Mouse (Mus musculus): ENCODE measurements around the gene Gm13283. TPM values are rescaled to one million over a fixed set of nuclear protein-coding genes. Genes with fewer than 3 reads are reported as not detected.
"Not testable (repeated sequence)": the region's sequence is repeated elsewhere in the genome, so short reads cannot be mapped to it uniquely, and the experiment has no call there.

Gene Gm13283
- polyA plus RNA-seq, 1 experiment from 2014 or later, result 0.36 TPM

GRCm38 (mm10) chr4:88744207-88744606 lies 15.7 kb upstream of the Gm13283 start:
- H3K27ac ChIP-seq, result no peak overlapping the region
- H3K9me3 ChIP-seq, result no peaks in the 10 kb centered on the region
- H3K4me1 ChIP-seq, result no peaks in the 10 kb centered on the region
- H3K36me3 ChIP-seq, result no peaks in the 10 kb centered on the region
- no peaks in the 10 kb centered on the region for H3K27me3 ChIP-seq (ENCODE audit: insufficient read depth, poor library complexity, severe bottlenecking)
- 68% methylated on average over 3 of the region's 3 CpGs for WGBS
- no peak overlapping the region for H3K4me3 ChIP-seq
- DNase-seq (ENCODE audit: low spot score), result no peak

DNA sequence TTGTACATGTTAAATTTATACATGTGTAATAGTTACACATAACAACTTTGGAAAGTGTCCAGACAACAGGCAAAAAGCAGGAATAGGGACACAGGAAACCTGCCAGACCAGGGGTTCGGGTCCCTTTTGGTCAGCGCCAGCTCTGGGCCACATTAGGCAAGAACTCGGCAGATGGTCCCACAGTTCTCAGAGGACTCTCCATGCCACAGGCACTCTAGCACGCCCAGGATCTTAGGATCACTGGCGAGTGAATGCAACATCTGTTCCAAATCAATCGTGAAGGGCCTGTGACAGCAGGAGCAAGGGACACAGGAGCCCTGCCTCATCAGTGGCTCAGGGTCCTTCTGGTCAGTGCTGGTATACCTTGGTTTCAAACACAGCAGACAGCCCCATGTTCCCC lies 10.0 kb upstream of the Gm13283 start:
- no peak overlapping the region for H3K4me3 ChIP-seq
- H3K4me1 ChIP-seq, result no peaks in the 10 kb centered on the region
- H3K36me3 ChIP-seq, result no peaks in the 10 kb centered on the region
- DNase-seq (ENCODE audit: low spot score), result no peak
- no peaks in the 10 kb centered on the region for H3K27me3 ChIP-seq (ENCODE audit: insufficient read depth, poor library complexity, severe bottlenecking)
- H3K9me3 ChIP-seq, result no peaks in the 10 kb centered on the region
- no peak overlapping the region for H3K27ac ChIP-seq
- WGBS, result 56% methylated on average over 6 of the region's 6 CpGs

GRCm38 (mm10) chr4:88754818-88755340 lies 5.0 kb upstream of the Gm13283 start, which contains the start of gene Gm13271:
TSS of gene Gm13271 (plus strand) at chr4:88754868.
- WGBS, result 63% methylated on average over 15 of the region's 15 CpGs
- H3K4me1 ChIP-seq; DNase-seq (ENCODE audit: low spot score); H3K36me3 ChIP-seq; H3K9me3 ChIP-seq; H3K4me3 ChIP-seq; H3K27ac ChIP-seq; H3K27me3 ChIP-seq (ENCODE audit: insufficient read depth, poor library complexity, severe bottlenecking): not testable (repeated sequence)

- Histone ChIP-seq H3K4me3 (peak overlapping the region; percentile 64), H3K27ac (peak overlapping the region; percentile 88)
- H3K36me3 ChIP-seq; H3K4me1 ChIP-seq; H3K27me3 ChIP-seq (ENCODE audit: insufficient read depth, poor library complexity, severe bottlenecking); H3K9me3 ChIP-seq: not testable (repeated sequence)
- WGBS, result 11% methylated on average over 29 of the region's 31 CpGs
- DNase-seq (ENCODE audit: low spot score), result peak; percentile 78
Observed at GRCm38 (mm10) chr4:88756581-88757513, 3.1 kb upstream of the Gm13283 start.

GRCm38 (mm10) chr4:88757628-88758031 lies 2.3 kb upstream of the Gm13283 start:
- Histone ChIP-seq H3K4me3 (peak overlapping the region; percentile 64), H3K27ac (peak overlapping the region; percentile 88)
- peak; percentile 93 for DNase-seq (ENCODE audit: low spot score)
- H3K4me1 ChIP-seq; H3K9me3 ChIP-seq; H3K36me3 ChIP-seq; H3K27me3 ChIP-seq (ENCODE audit: insufficient read depth, poor library complexity, severe bottlenecking): not testable (repeated sequence)
- 1% methylated on average over 20 of the region's 21 CpGs for whole genome bisulfite sequencing

- WGBS, result 79% methylated on average over 9 of the region's 9 CpGs
- H3K4me3 ChIP-seq; H3K36me3 ChIP-seq; DNase-seq (ENCODE audit: low spot score); H3K27ac ChIP-seq; H3K9me3 ChIP-seq; H3K27me3 ChIP-seq (ENCODE audit: insufficient read depth, poor library complexity, severe bottlenecking); H3K4me1 ChIP-seq: not testable (repeated sequence)
Observed at GRCm38 (mm10) chr4:88758751-88759150, 1.2 kb upstream of the Gm13283 start.

DNA sequence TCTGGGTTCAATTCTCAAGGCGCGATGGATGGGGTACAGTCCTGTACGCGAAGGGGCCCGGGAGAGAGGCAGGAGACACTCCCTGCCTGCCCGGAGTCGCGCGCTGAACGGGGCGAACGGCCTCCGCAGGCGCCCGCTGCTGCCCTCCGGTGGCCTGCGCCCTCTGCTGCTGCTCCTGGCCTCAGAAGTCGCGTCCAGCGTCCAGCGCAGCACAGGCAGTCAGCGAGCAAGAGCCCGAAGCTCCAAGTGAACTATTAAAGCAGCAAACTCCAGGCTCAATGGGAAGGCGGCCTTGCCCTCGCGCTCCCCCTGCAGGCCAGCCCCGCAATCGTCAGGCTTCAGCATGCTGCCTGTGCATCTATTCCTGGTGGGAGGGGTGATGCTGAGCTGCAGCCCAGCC lies 512 bp downstream of the Gm13283 start:
- H3K4me1 ChIP-seq; H3K27me3 ChIP-seq (ENCODE audit: insufficient read depth, poor library complexity, severe bottlenecking); H3K36me3 ChIP-seq; H3K27ac ChIP-seq; H3K9me3 ChIP-seq: not testable (repeated sequence)
- peak overlapping the region; percentile 44 for H3K4me3 ChIP-seq
- peak; percentile 83 for DNase-seq (ENCODE audit: low spot score)
- under 1% methylated on average over 23 of the region's 28 CpGs for WGBS

GRCm38 (mm10) chr4:88761776-88762175 lies 1.9 kb downstream of the Gm13283 start:
- WGBS, result 64% methylated on average over 6 of the region's 8 CpGs
- not testable (repeated sequence) for H3K27ac ChIP-seq; H3K9me3 ChIP-seq; H3K27me3 ChIP-seq (ENCODE audit: insufficient read depth, poor library complexity, severe bottlenecking); H3K4me3 ChIP-seq; H3K4me1 ChIP-seq; DNase-seq (ENCODE audit: low spot score); H3K36me3 ChIP-seq

DNA sequence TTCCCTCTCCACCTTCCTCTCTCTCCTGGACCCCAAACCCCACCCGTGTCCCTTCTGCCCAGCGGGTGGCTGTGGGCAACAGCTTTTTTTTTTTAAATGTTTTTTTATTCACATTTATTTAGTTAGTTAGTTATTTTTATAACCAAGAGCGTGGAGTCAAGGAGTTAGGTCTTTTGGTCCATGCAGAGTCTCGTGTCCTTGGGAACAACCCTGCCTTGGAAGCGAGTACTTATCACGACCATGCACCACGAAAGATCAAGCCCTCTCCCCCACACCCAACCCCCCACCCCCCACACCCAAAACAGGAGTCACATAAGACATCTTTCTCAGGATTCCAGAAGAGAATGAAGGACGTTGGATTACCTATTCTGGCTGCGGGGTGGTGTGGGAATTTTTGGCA lies 2.4 kb downstream of the Gm13283 start:
- not testable (repeated sequence) for H3K4me1 ChIP-seq; H3K27ac ChIP-seq; DNase-seq (ENCODE audit: low spot score); H3K27me3 ChIP-seq (ENCODE audit: insufficient read depth, poor library complexity, severe bottlenecking); H3K4me3 ChIP-seq; H3K36me3 ChIP-seq; H3K9me3 ChIP-seq
- WGBS, result 39% methylated on average over 9 of the region's 9 CpGs

DNA sequence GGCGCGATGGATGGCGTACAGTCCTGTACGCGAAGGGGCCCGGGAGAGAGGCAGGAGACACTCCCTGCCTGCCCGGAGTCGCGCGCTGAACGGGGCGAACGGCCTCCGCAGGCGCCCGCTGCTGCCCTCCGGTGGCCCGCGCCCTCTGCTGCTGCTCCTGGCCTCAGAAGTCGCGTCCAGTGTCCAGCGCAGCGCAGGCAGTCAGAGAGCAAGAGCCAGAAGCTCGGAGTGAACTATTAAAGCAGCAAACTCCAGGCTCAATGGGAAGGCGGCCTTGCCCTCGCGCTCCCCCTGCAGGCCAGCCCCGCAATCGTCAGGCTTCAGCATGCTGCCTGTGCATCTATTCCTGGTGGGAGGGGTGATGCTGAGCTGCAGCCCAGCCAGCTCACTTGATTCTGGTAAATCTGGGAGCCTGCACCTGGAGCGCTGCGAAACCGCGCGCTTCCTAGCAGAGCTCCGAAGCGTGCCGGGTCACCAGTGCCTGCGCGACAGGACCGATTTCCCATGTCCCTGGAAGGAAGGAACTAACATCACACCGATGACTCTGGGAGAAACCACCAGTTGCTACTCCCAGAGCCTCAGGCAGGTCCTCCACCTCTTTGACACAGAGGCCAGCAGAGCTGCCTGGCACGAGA lies 3.6 kb downstream of the Gm13283 start:
- peak; percentile 88 for DNase-seq (ENCODE audit: low spot score)
- not testable (repeated sequence) for H3K36me3 ChIP-seq; H3K9me3 ChIP-seq; H3K4me1 ChIP-seq; H3K27ac ChIP-seq; H3K27me3 ChIP-seq (ENCODE audit: insufficient read depth, poor library complexity, severe bottlenecking)
- H3K4me3 ChIP-seq, result peak overlapping the region; percentile 40
- WGBS, result 3% methylated on average over 41 of the region's 42 CpGs

GRCm38 (mm10) chr4:88773534-88773933 lies 13.6 kb downstream of the Gm13283 start, which contains the start of gene Gm13290:
TSS of gene Gm13290 (plus strand) at chr4:88773834.
- not testable (repeated sequence) for H3K27me3 ChIP-seq (ENCODE audit: insufficient read depth, poor library complexity, severe bottlenecking); H3K27ac ChIP-seq; H3K9me3 ChIP-seq; DNase-seq (ENCODE audit: low spot score); H3K36me3 ChIP-seq; H3K4me1 ChIP-seq; H3K4me3 ChIP-seq
- no CpG with 5 or more reads among the region's 32 CpGs for WGBS

DNA sequence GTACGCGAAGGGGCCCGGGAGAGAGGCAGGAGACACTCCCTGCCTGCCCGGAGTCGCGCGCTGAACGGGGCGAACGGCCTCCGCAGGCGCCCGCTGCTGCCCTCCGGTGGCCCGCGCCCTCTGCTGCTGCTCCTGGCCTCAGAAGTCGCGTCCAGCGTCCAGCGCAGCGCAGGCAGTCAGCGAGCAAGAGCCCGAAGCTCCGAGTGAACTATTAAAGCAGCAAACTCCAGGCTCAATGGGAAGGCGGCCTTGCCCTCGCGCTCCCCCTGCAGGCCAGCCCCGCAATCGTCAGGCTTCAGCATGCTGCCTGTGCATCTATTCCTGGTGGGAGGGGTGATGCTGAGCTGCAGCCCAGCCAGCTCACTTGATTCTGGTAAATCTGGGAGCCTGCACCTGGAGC lies 16.7 kb downstream of the Gm13283 start, which contains the start of gene Gm13289:
Gm13289 (plus strand) TSS at position 301 of the 400 bp plus-strand sequence.
- H3K27me3 ChIP-seq (ENCODE audit: insufficient read depth, poor library complexity, severe bottlenecking); H3K4me3 ChIP-seq: not testable (repeated sequence)
- whole genome bisulfite sequencing, result no CpG with 5 or more reads among the region's 29 CpGs

DNA sequence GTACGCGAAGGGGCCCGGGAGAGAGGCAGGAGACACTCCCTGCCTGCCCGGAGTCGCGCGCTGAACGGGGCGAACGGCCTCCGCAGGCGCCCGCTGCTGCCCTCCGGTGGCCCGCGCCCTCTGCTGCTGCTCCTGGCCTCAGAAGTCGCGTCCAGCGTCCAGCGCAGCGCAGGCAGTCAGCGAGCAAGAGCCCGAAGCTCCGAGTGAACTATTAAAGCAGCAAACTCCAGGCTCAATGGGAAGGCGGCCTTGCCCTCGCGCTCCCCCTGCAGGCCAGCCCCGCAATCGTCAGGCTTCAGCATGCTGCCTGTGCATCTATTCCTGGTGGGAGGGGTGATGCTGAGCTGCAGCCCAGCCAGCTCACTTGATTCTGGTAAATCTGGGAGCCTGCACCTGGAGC lies 19.6 kb downstream of the Gm13283 start, which contains the start of gene Gm13272:
Gm13272 (plus strand) TSS at position 301 of the 400 bp plus-strand sequence.
- not testable (repeated sequence) for H3K4me1 ChIP-seq; H3K36me3 ChIP-seq; H3K27ac ChIP-seq; H3K9me3 ChIP-seq; H3K4me3 ChIP-seq; H3K27me3 ChIP-seq (ENCODE audit: insufficient read depth, poor library complexity, severe bottlenecking); DNase-seq (ENCODE audit: low spot score)
- no CpG with 5 or more reads among the region's 29 CpGs for WGBS

More for the DNA sequence above, 16.7 kb downstream of the Gm13283 start, which contains the start of gene Gm13289:
- H3K36me3 ChIP-seq; DNase-seq (ENCODE audit: low spot score); H3K27ac ChIP-seq; H3K4me1 ChIP-seq; H3K9me3 ChIP-seq: not testable (repeated sequence)

All from heart, embryonic 10.5 days (tissue).